10 mouse cellular contexts compared by ENCODE assay signal in genomic region chr15:87566040-87566929, GRCm38 (mm10). TPM values are rescaled to one million over a fixed set of nuclear protein-coding genes. Genes with fewer than 3 reads are reported as not detected.
DNase-seq lines count a peak whose midpoint lies in the region; ATAC-seq and TF ChIP-seq lines count a peak whose summit lies in the region.
"Had no signal": no experiment of that assay in that cellular context is flagged by ENCODE, and none has a peak within 500 bp of the region (broad histone marks: within the 10 kb centered on the region; RNA-seq: fewer than 3 reads in every experiment).

No protein-coding gene starts in this region.

- TF ChIP-seq CTCF in Patski (IDR thresholded peaks at IDR 0.05), result no peak

- H3K27me3 ChIP-seq in Patski, result no peaks in the 10 kb centered on the region
- H3K27me3 ChIP-seq in midbrain, embryonic 10.5 days (ENCODE audit: low read depth, poor library complexity, severe bottlenecking), result no peaks in the 10 kb centered on the region
- H3K27me3 ChIP-seq: liver, embryonic 15.5 days had no signal

- H3K27ac ChIP-seq in midbrain, embryonic 10.5 days (replicated peaks), result peak overlapping the region; percentile 59
- H3K27ac ChIP-seq: heart, embryonic 15.5 days; liver, embryonic 15.5 days had no signal

- intact Hi-C loops in heart, postnatal 10 days (cut with DNase I), result no loop called here

- WGBS in midbrain, embryonic 10.5 days, result 68% methylated on average over 11 of the region's 11 CpGs

- peak; percentile 93 for ATAC-seq in Patski
- ATAC-seq in monocyte, adult 5-6 weeks (replicated peaks; ENCODE audit: insufficient number of reproducible peaks, low FRiP score, low TSS enrichment, poor library complexity, severe bottlenecking), result no peak

- H3K9me3 ChIP-seq in midbrain, embryonic 10.5 days (replicated peaks), result no peaks in the 10 kb centered on the region
- H3K9me3 ChIP-seq: heart, embryonic 15.5 days; liver, embryonic 15.5 days had no signal

- DNase-seq in Patski (ENCODE audit: low read depth, low spot score), result peak; percentile 79
- peak; percentile 69 to 82 for DNase-seq in cerebellum, adult 18-20 months
- peak; percentile 39 to 52 for DNase-seq in frontal cortex, postnatal 36 days (ENCODE audit: low spot score in 2 of 2)
- no peak for DNase-seq in midbrain, embryonic 10.5 days (ENCODE audit: low spot score)
- no peak for DNase-seq in embryo, embryonic 10 days (ENCODE audit: low spot score)
- DNase-seq in adrenal gland, postnatal 4 days (ENCODE audit: low spot score in 2 of 2), result no peak
- DNase-seq in heart, postnatal 10 days, result no peak

- POLR2A ChIA-PET in Patski (lab: Charles Lee), result interaction anchor here (0.7 kb wide), 3 partner anchors 62 to 1890 kb away, joined by 3 to 5 read pairs (median 3); no protein-coding TSS in a partner anchor

- in situ Hi-C loops in Patski (cut with MboI; ENCODE audit: low pct_unique_long_range_greater_than_20kb), result no loop called here

- H3K4me1 ChIP-seq in midbrain, embryonic 10.5 days, result peaks cover 12% of the 10 kb centered on the region
- H3K4me1 ChIP-seq: heart, embryonic 15.5 days; liver, embryonic 15.5 days had no signal

- CTCF ChIA-PET in Patski (lab: Charles Lee), result no interaction called here

- H3K36me3 ChIP-seq in midbrain, embryonic 10.5 days, result no peaks in the 10 kb centered on the region
- H3K36me3 ChIP-seq: heart, embryonic 15.5 days; liver, embryonic 15.5 days had no signal

- no peak overlapping the region for H3K4me3 ChIP-seq in midbrain, embryonic 10.5 days
- H3K4me3 ChIP-seq: heart, embryonic 15.5 days; liver, embryonic 15.5 days had no signal

RNA-seq across cellular contexts. Expression of gene Fam19a5, which starts 22.2 kb away (rescaled TPM):
- polyA plus RNA-seq in Patski (2021), result 42.3 TPM
- 5.9 TPM in 2 replicates for polyA plus RNA-seq in midbrain, embryonic 10.5 days (2016; fragmentation: Nextera tagmentation; extraction: Ambion mirVana)
- 10 to 100 TPM; 11.3 to 11.6 TPM for total RNA-seq in adrenal gland, postnatal 4 days (2021)
- not detected in 3 replicates for total RNA-seq in monocyte, adult 5-6 weeks (2017)
- total RNA-seq in heart, postnatal 10 days (2021), result 1 to 10 TPM; 1.5 to 1.8 TPM
- polyA plus RNA-seq: liver, embryonic 15.5 days had no signal

Comparison
In these comparisons a context has a peak if more than half of its experiments do, and no peak if none do; other contexts are left out.
1. DNase-seq: peak in Patski (single experiment), cerebellum, adult 18-20 months (2 of 2) and frontal cortex, postnatal 36 days (2 of 2); none in midbrain, embryonic 10.5 days (single experiment), embryo, embryonic 10 days (single experiment), adrenal gland, postnatal 4 days (0 of 2) and heart, postnatal 10 days (0 of 2).
2. RNA of gene Fam19a5, which starts 22.2 kb away (total RNA-seq): 11.3 to 11.6 TPM in adrenal gland, postnatal 4 days; 1.5 to 1.8 TPM in heart, postnatal 10 days and not detected in monocyte, adult 5-6 weeks; every median in the first group is over 4 times any median in the second.